Mouse (Mus musculus): ENCODE data around the gene Stom.
A peak's percentile ranks its signal among the peaks of the same experiment; 100 is the strongest.

The Stom gene

GRCm38 (mm10) chr2:35314300-35314699 lies 22.5 kb downstream of the Stom start:
- H3K4me3 ChIP-seq (replicated peaks; ENCODE audit: low read length): no peak overlapping the region
- peaks cover 5% of the 10 kb centered on the region; the same call in 1 of the 2 replicates for H3K27me3 ChIP-seq (ENCODE audit: insufficient read depth, low read length)
- H3K4me1 ChIP-seq (replicated peaks; ENCODE audit: low read depth, low read length): 0 out of 2 replicates have a peak, but pooled peaks cover 2% of the 10 kb centered on the region
- TF ChIP-seq NANOG (IDR thresholded peaks at IDR 0.05; ENCODE audit: borderline replicate concordance, low read length) (no peak), POU5F1 (IDR thresholded peaks at IDR 0.05; ENCODE audit: borderline replicate concordance, low read length) (no peak), CTCF (conservative IDR thresholded peaks at IDR 0.05; ENCODE audit: low read length) (no peak)
- H3K9me3 ChIP-seq (ENCODE audit: low read length): 0 out of 2 replicates have a peak, but pooled peaks cover 6% of the 10 kb centered on the region
- H3K36me3 ChIP-seq (ENCODE audit: insufficient read depth, low read length): no peaks in the 10 kb centered on the region; the same call in 1 of the 2 replicates

DNA sequence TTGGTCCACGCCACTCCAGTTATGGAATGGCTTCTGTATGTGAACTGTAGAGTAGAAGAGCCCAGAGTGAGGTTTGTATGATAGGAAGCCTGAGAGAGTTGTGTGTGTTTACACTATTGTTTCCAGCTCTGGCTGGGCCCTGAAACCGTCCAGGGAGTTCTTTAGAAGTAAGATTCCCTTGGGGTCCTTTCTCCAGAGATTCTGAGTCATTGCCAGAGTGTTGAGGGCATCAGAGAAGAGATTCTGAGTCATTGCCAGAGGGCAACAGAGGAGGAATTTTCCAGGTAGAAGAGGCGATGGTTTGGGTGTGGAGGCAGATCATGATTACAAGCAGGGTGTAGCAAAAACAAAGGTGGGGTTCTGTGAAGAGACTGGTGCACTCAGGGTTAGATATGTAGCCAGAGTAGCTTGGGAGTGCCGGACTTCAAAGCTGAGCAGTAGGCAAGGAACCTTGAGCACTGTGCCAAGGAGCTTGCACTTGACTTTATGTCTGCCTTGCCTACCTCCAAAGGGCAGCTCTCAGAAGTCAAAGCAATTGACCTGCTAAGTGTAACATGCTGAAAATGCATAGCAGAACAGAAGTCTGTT lies 26.8 kb downstream of the Stom start:
- Histone ChIP-seq H3K4me1 (replicated peaks; ENCODE audit: low read depth, low read length) (no peaks in the 10 kb centered on the region), H3K9me3 (ENCODE audit: low read length) (0 out of 2 replicates have a peak, but pooled peaks cover 6% of the 10 kb centered on the region), H3K27me3 (ENCODE audit: insufficient read depth, low read length) (peaks cover 5% of the 10 kb centered on the region; the same call in 1 of the 2 replicates), H3K4me3 (replicated peaks; ENCODE audit: low read length) (no peak overlapping the region), H3K36me3 (ENCODE audit: insufficient read depth, low read length) (no peaks in the 10 kb centered on the region)
- no peak for TF ChIP-seq POU5F1 (IDR thresholded peaks at IDR 0.05; ENCODE audit: borderline replicate concordance, low read length)
- TF ChIP-seq CTCF (conservative IDR thresholded peaks at IDR 0.05; ENCODE audit: low read length): no peak

- Histone ChIP-seq H3K27me3 (ENCODE audit: insufficient read depth, low read length) (peaks cover 18% of the 10 kb centered on the region), H3K9me3 (ENCODE audit: low read length) (0 out of 2 replicates have a peak, but pooled peaks cover 6% of the 10 kb centered on the region), H3K4me3 (replicated peaks; ENCODE audit: low read length) (no peak overlapping the region), H3K4me1 (replicated peaks; ENCODE audit: low read depth, low read length) (0 out of 2 replicates have a peak, but pooled peaks cover under 1% of the 10 kb centered on the region), H3K36me3 (ENCODE audit: insufficient read depth, low read length) (no peaks in the 10 kb centered on the region)
- TF ChIP-seq CTCF (conservative IDR thresholded peaks at IDR 0.05; ENCODE audit: low read length) (no peak), NANOG (IDR thresholded peaks at IDR 0.05; ENCODE audit: borderline replicate concordance, low read length) (no peak), POU5F1 (IDR thresholded peaks at IDR 0.05; ENCODE audit: borderline replicate concordance, low read length) (no peak)
Observed at GRCm38 (mm10) chr2:35308166-35308565, 28.6 kb downstream of the Stom start.

- Histone ChIP-seq H3K9me3 (ENCODE audit: low read length) (no peaks in the 10 kb centered on the region), H3K36me3 (ENCODE audit: insufficient read depth, low read length) (no peaks in the 10 kb centered on the region), H3K4me1 (replicated peaks; ENCODE audit: low read depth, low read length) (peaks cover 8% of the 10 kb centered on the region; the same call in 1 of the 2 replicates), H3K27me3 (ENCODE audit: insufficient read depth, low read length) (peaks cover 28% of the 10 kb centered on the region), H3K4me3 (replicated peaks; ENCODE audit: low read length) (no peak overlapping the region)
- no peak for TF ChIP-seq NANOG (IDR thresholded peaks at IDR 0.05; ENCODE audit: borderline replicate concordance, low read length)
- no peak for TF ChIP-seq POU5F1 (IDR thresholded peaks at IDR 0.05; ENCODE audit: borderline replicate concordance, low read length)
- TF ChIP-seq CTCF (conservative IDR thresholded peaks at IDR 0.05; ENCODE audit: low read length): no peak
Observed at GRCm38 (mm10) chr2:35302049-35302885, 34.5 kb downstream of the Stom start.

GRCm38 (mm10) chr2:35299437-35299836 lies 37.3 kb downstream of the Stom start:
- no peaks in the 10 kb centered on the region for H3K36me3 ChIP-seq (ENCODE audit: insufficient read depth, low read length)
- TF ChIP-seq NANOG (IDR thresholded peaks at IDR 0.05; ENCODE audit: borderline replicate concordance, low read length) (no peak), CTCF (conservative IDR thresholded peaks at IDR 0.05; ENCODE audit: low read length) (no peak), POU5F1 (IDR thresholded peaks at IDR 0.05; ENCODE audit: borderline replicate concordance, low read length) (no peak)
- peaks cover 48% of the 10 kb centered on the region for H3K27me3 ChIP-seq (ENCODE audit: insufficient read depth, low read length)
- H3K4me1 ChIP-seq (replicated peaks; ENCODE audit: low read depth, low read length): peaks cover 8% of the 10 kb centered on the region; the same call in 1 of the 2 replicates
- no peaks in the 10 kb centered on the region for H3K9me3 ChIP-seq (ENCODE audit: low read length)
- H3K4me3 ChIP-seq (replicated peaks; ENCODE audit: low read length): no peak overlapping the region

GRCm38 (mm10) chr2:35297703-35298332 lies 39.0 kb downstream of the Stom start:
- H3K4me3 ChIP-seq (replicated peaks; ENCODE audit: low read length): no peak overlapping the region
- TF ChIP-seq CTCF (conservative IDR thresholded peaks at IDR 0.05; ENCODE audit: low read length) (peak; percentile 99), NANOG (IDR thresholded peaks at IDR 0.05; ENCODE audit: borderline replicate concordance, low read length) (no peak), POU5F1 (IDR thresholded peaks at IDR 0.05; ENCODE audit: borderline replicate concordance, low read length) (no peak)
- H3K36me3 ChIP-seq (ENCODE audit: insufficient read depth, low read length): no peaks in the 10 kb centered on the region

DNA sequence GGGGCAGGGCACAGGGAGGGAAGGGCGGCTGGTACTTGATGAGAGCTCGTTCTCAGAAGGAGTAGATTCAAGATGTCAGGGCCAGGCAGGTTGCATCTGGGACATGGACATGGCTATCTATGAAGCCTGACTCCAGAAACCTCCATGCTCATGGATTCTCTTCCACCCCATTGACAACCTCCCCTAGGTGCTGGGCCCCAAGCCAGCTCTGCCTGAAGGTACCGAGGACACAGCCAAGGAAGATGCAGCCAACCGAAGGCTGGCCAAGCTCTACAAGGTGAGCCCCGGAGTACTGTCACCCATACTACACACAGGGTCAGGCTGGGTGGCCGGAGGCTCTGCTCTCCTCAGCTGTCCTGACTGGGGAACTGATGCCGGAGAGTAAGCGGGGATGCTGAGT lies 43.5 kb downstream of the Stom start:
- H3K4me1 ChIP-seq (replicated peaks; ENCODE audit: low read depth, low read length): peaks cover 8% of the 10 kb centered on the region; the same call in 1 of the 2 replicates
- H3K4me3 ChIP-seq (replicated peaks; ENCODE audit: low read length): no peak overlapping the region
- H3K27me3 ChIP-seq (ENCODE audit: insufficient read depth, low read length): peaks cover 25% of the 10 kb centered on the region
- H3K36me3 ChIP-seq (ENCODE audit: insufficient read depth, low read length): no peaks in the 10 kb centered on the region
- no peaks in the 10 kb centered on the region for H3K9me3 ChIP-seq (ENCODE audit: low read length)
- TF ChIP-seq POU5F1 (IDR thresholded peaks at IDR 0.05; ENCODE audit: borderline replicate concordance, low read length) (no peak), NANOG (IDR thresholded peaks at IDR 0.05; ENCODE audit: borderline replicate concordance, low read length) (no peak), CTCF (conservative IDR thresholded peaks at IDR 0.05; ENCODE audit: low read length) (no peak)

More at GRCm38 (mm10) chr2:35297703-35298332, 39.0 kb downstream of the Stom start:
- Histone ChIP-seq H3K4me1 (replicated peaks; ENCODE audit: low read depth, low read length) (peaks cover 5% of the 10 kb centered on the region; the same call in 1 of the 2 replicates), H3K27me3 (ENCODE audit: insufficient read depth, low read length) (peaks cover 32% of the 10 kb centered on the region), H3K9me3 (ENCODE audit: low read length) (no peaks in the 10 kb centered on the region)

- H3K27me3 ChIP-seq (ENCODE audit: insufficient read depth, low read length): peaks cover 23% of the 10 kb centered on the region
- TF ChIP-seq CTCF (conservative IDR thresholded peaks at IDR 0.05; ENCODE audit: low read length): no peak
- no peak for TF ChIP-seq POU5F1 (IDR thresholded peaks at IDR 0.05; ENCODE audit: borderline replicate concordance, low read length)
- TF ChIP-seq NANOG (IDR thresholded peaks at IDR 0.05; ENCODE audit: borderline replicate concordance, low read length): no peak
- no peaks in the 10 kb centered on the region for H3K9me3 ChIP-seq (ENCODE audit: low read length)
- H3K4me1 ChIP-seq (replicated peaks; ENCODE audit: low read depth, low read length): peaks cover 6% of the 10 kb centered on the region; the same call in 1 of the 2 replicates
- H3K4me3 ChIP-seq (replicated peaks; ENCODE audit: low read length): no peak overlapping the region
- no peaks in the 10 kb centered on the region for H3K36me3 ChIP-seq (ENCODE audit: insufficient read depth, low read length)
Observed at GRCm38 (mm10) chr2:35292700-35293099, 44.1 kb downstream of the Stom start.

Measured in E14TG2a.4 (cell line).